Mouse (Mus musculus) heart, embryonic 11.5 days (tissue): Measurements from ENCODE around the gene Pgghg. TPM values are rescaled to one million over a fixed set of nuclear protein-coding genes. Genes with fewer than 3 reads are reported as not detected.

Experiments used
- ATAC-seq: fragments of 200-750 bp; cut with Nextera tagmentation; replicated peaks from 2 replicates; pipeline ENCODE4 v1.8.0; 2017; ENCODE audit warnings: moderate library complexity; ENCODE audit not compliant: insufficient number of reproducible peaks, low FRiP score, low TSS enrichment
- H3K27ac ChIP-seq: fragments of 300-500 bp; sonication (generic); 2 replicates; pipeline ENCODE4 v1.5.1; 2014; ENCODE audit warnings: mild to moderate bottlenecking, low read depth, low read length
- H3K27me3 ChIP-seq: fragments of 300-500 bp; sonication (generic); 2 replicates; pipeline ENCODE4 v1.6.1; 2014; ENCODE audit warnings: mild to moderate bottlenecking, low read length, mixed read lengths; ENCODE audit not compliant: control insufficient read depth, insufficient read depth
- H3K36me3 ChIP-seq: fragments of 300-500 bp; sonication (generic); 2 replicates; pipeline ENCODE4 v1.6.1; 2014; ENCODE audit warnings: mild to moderate bottlenecking, low read length, moderate library complexity, mixed read lengths; ENCODE audit not compliant: control insufficient read depth, insufficient read depth
- H3K4me1 ChIP-seq: fragments of 300-500 bp; sonication (generic); 2 replicates; pipeline ENCODE4 v1.6.1; 2014; ENCODE audit warnings: low read length; ENCODE audit not compliant: control insufficient read depth, insufficient read depth
- H3K4me2 ChIP-seq: fragments of 300-500 bp; sonication (generic); 2 replicates; pipeline ENCODE4 v1.6.1; 2014; ENCODE audit warnings: mild to moderate bottlenecking, moderate library complexity
- H3K4me3 ChIP-seq: fragments of 300-500 bp; sonication (generic); 2 replicates; pipeline ENCODE4 v1.5.1; 2014; ENCODE audit warnings: low read depth, low read length
- H3K9ac ChIP-seq: fragments of 300-500 bp; sonication (generic); 2 replicates; pipeline ENCODE4 v1.6.1; 2014; ENCODE audit warnings: mild to moderate bottlenecking, low read depth, low read length, moderate library complexity
- H3K9me3 ChIP-seq: fragments of 300-500 bp; sonication (generic); replicated peaks from 2 replicates; pipeline ENCODE4 v1.6.1; 2016; ENCODE audit warnings: low read length; ENCODE audit not compliant: control insufficient read depth
- WGBS: fragments of 180-500 bp; shearing (Covaris S2); extraction: QIAGEN DNeasy Blood & Tissue Kit; methylation state at CpG from one replicate; pipeline ENCODE4 v1.1.7; 2014; ENCODE audit not compliant: insufficient replicate concordance; 5-methylcytosine and 5-hydroxymethylcytosine counted together
- polyA plus RNA-seq: library from polyadenylated mRNA; unstranded; fragments of >200 nt; fragmentation: Nextera tagmentation; extraction: Ambion mirVana; gene quantifications from 2 replicates; pipeline ENCODE4 v1.2.1, GENCODE M21; 2014

The Pgghg gene
- polyA plus RNA-seq, 1 experiment from 2014 or later = 11.1 TPM

DNA sequence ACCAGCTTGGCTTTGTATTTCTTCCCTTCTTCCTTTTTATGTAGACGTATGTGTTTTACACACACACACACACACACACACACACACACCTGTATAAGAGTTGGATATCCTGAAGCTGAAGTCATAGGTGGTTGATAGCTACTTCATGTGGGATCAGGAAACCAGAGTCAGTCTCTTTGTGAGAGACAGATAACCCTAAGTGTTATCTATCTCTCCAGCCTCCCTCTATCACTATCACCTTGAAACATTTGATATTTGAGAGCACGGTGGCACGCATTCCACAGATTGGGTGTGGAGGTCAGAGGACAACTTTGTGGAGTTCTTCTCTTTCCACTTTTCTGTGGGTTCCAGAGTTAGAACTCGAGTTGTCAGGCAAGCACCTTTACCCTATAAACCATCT lies 21.3 kb upstream of the Pgghg start:
- H3K4me3 ChIP-seq = no peak overlapping the region
- H3K4me2 ChIP-seq = no peak overlapping the region
- H3K9me3 ChIP-seq = no peaks in the 10 kb centered on the region
- no peak overlapping the region for H3K9ac ChIP-seq
- peaks cover 7% of the 10 kb centered on the region; the same call in 1 of the 2 replicates for H3K4me1 ChIP-seq
- H3K36me3 ChIP-seq = no peaks in the 10 kb centered on the region
- 34% methylated on average over 4 of the region's 4 CpGs for WGBS
- no peak for ATAC-seq
- peaks cover 70% of the 10 kb centered on the region for H3K27me3 ChIP-seq
- no peak overlapping the region for H3K27ac ChIP-seq

DNA sequence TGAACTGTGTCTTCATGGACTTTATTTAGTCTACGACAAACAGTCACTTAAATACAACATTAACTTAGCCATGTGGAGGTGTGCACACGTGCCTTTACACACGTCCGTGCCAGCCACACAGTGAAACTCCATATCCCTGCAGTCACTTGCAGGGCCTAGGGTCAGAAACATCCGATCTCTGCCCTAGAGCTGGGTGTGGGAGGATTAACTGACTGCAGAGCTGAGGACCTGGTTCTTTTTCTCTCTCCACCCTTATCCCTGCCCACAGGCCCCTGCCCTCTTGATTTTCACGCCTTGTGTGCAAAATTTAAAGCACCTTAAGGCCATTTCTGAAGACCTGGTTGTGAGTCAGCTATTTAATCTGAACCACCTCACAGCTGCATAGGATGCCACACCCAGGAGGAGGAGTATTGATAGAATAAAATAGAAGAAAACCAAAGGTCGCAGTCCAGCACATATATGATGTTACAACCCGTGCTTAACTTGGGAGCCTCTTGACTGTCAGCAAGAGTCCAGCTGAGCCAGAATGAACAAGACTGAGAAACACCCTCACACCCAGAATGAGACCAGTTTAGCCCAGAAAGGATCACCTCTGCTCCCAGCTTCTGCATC lies 20.7 kb upstream of the Pgghg start, which contains the start of gene Nlrp6:
Nlrp6 (plus strand) TSS at position 485 of the 612 bp plus-strand sequence.
- Histone ChIP-seq H3K27ac (no peak within 1 kb of the TSS), H3K9me3 (no peaks in the 10 kb centered on the region), H3K4me3 (no peak within 1 kb of the TSS), H3K4me1 (peaks cover 7% of the 10 kb centered on the region; the same call in 1 of the 2 replicates), H3K9ac (no peak within 1 kb of the TSS), H3K27me3 (peaks cover 76% of the 10 kb centered on the region), H3K4me2 (no peak within 1 kb of the TSS), H3K36me3 (no peaks in the 10 kb centered on the region)
- 73% methylated on average over 8 of the region's 8 CpGs for WGBS
- ATAC-seq = no peak

DNA sequence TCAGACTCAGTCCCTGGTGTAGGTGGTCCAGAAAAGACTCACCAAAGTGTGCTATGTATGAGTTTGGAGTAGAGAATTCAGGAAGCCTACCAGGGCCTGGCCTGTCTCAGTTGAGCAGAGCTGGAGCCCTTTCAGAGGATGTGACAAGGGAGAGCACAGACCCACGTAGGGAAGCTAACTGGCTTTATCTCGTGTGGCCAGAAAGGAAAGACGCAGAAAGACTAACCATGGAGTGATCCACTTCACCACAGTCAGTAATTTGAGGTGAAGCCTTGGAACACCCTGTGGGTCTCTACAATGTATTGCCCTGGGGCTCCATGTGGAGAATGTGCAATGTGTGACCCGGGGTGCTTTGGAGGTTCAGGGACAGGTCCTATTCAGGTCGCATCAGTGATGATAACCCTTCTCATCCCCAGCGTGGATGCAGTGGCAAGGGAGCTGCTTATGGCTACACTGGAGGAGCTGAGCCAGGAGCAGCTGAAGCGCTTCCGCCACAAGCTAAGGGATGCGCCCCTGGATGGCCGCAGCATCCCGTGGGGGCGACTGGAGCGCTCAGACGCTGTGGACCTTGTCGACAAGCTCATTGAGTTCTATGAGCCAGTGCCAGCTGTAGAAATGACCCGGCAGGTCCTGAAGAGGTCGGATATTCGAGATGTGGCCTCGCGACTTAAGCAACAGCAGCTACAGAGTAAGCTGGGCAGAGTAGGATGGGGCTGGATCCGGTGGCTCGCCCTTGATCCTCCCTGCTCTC lies 19.8 kb upstream of the Pgghg start:
- no peak overlapping the region for H3K9ac ChIP-seq
- no peak overlapping the region for H3K4me3 ChIP-seq
- 23% methylated on average over 22 of the region's 22 CpGs for WGBS
- no peak overlapping the region for H3K4me2 ChIP-seq
- H3K9me3 ChIP-seq = no peaks in the 10 kb centered on the region
- no peak overlapping the region for H3K27ac ChIP-seq
- ATAC-seq = no peak
- H3K4me1 ChIP-seq = peaks cover 7% of the 10 kb centered on the region; the same call in 1 of the 2 replicates
- no peaks in the 10 kb centered on the region for H3K36me3 ChIP-seq
- H3K27me3 ChIP-seq = peaks cover 80% of the 10 kb centered on the region

DNA sequence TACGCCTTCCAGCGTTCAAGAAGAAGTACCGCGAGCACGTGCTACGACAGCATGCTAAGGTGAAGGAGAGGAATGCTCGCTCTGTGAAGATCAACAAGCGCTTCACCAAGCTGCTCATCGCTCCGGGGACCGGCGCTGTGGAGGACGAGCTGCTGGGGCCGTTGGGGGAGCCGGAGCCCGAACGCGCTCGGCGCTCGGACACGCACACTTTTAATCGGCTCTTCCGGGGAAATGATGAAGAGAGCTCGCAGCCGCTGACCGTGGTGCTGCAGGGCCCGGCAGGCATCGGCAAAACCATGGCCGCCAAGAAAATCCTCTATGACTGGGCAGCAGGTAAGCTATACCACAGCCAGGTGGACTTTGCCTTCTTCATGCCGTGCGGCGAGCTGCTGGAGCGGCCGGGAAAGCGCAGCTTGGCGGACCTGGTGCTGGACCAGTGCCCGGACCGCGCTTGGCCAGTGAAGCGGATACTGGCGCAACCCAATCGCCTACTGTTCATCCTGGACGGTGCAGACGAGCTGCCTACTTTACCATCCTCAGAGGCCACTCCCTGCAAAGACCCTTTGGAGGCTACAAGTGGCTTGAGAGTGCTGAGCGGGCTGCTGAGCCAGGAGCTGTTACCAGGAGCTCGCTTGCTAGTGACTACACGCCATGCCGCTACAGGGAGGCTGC lies 18.7 kb upstream of the Pgghg start:
- peaks cover 7% of the 10 kb centered on the region; the same call in 1 of the 2 replicates for H3K4me1 ChIP-seq
- H3K36me3 ChIP-seq = no peaks in the 10 kb centered on the region
- peaks cover 78% of the 10 kb centered on the region for H3K27me3 ChIP-seq
- ATAC-seq = no peak
- no peaks in the 10 kb centered on the region for H3K9me3 ChIP-seq
- peak overlapping the region; percentile 35 for H3K4me3 ChIP-seq
- no peak overlapping the region for H3K27ac ChIP-seq
- WGBS = under 1% methylated on average over 49 of the region's 49 CpGs
- peak overlapping the region; percentile 62 for H3K4me2 ChIP-seq
- H3K9ac ChIP-seq = no peak overlapping the region

DNA sequence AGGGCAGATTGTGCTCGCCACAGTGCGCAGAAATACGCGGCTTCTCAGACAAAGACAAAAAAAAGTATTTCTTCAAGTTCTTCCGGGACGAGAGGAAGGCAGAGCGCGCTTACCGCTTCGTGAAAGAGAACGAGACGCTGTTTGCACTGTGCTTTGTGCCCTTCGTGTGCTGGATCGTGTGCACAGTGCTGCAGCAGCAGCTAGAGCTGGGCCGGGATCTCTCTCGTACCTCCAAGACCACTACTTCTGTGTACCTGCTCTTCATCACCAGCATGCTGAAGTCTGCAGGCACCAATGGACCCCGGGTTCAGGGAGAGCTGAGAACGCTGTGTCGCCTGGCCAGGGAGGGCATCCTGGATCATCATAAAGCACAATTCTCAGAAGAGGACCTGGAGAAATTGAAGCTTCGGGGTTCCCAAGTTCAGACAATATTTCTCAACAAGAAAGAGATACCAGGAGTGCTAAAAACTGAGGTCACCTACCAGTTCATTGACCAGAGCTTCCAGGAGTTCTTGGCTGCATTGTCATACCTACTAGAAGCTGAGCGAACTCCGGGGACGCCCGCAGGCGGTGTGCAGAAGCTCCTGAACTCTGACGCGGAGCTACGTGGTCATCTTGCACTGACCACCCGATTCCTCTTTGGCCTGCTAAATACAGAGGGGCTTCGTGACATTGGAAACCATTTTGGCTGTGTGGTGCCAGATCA lies 18.0 kb upstream of the Pgghg start:
- H3K27ac ChIP-seq = no peak overlapping the region
- H3K9me3 ChIP-seq = no peaks in the 10 kb centered on the region
- H3K9ac ChIP-seq = no peak overlapping the region
- peak overlapping the region; percentile 35; the same call in 1 of the 2 replicates for H3K4me3 ChIP-seq
- H3K27me3 ChIP-seq = peaks cover 79% of the 10 kb centered on the region
- H3K4me1 ChIP-seq = peaks cover 7% of the 10 kb centered on the region; the same call in 1 of the 2 replicates
- H3K4me2 ChIP-seq = peak overlapping the region; percentile 62
- no peak for ATAC-seq
- 22% methylated on average over 30 of the region's 30 CpGs for WGBS
- H3K36me3 ChIP-seq = no peaks in the 10 kb centered on the region

DNA sequence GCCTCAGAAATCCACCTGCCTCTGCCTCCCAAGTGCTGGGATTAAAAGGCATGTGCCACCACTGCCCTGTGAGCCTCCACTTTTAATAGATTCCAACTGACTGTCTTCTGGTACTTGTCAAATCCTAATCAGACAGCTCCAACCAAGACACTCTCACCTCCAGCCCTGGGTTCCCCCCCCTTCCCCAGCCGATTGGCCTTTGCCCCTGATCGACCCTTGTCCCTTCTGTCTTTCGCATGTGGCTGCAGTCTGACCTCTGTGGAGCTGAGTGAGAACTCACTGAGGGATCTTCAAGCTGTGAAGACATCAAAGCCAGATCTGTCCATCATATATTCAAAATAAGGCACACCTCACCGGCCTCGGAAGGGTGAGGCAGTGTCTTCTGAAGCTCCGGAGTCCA lies 14.0 kb upstream of the Pgghg start:
- no peak overlapping the region for H3K27ac ChIP-seq
- no peaks in the 10 kb centered on the region for H3K9me3 ChIP-seq
- H3K4me3 ChIP-seq = no peak overlapping the region
- no peak overlapping the region for H3K9ac ChIP-seq
- ATAC-seq = no peak
- H3K4me1 ChIP-seq = peaks cover 3% of the 10 kb centered on the region; the same call in 1 of the 2 replicates
- no peaks in the 10 kb centered on the region for H3K36me3 ChIP-seq
- H3K4me2 ChIP-seq = no peak overlapping the region
- H3K27me3 ChIP-seq = peaks cover 43% of the 10 kb centered on the region
- 83% methylated on average over 6 of the region's 6 CpGs for whole genome bisulfite sequencing

DNA sequence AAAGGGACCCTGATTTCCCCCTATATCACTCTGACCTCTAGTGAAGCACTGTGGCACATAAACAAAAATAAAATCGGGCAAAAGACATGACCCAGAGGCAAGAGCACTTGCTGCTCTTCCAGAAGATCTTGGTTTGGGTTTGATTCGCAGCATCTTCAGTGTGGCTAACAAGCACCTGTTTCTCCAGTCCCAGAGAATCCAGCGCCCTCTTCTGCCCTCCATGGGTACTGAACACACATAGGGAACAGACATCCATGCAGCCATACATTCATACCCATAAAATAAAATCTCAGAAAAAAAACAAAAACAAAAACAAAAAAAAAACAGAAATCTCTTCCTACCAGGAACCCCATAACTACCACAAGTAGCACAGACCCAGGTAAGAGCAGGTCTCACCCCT lies 2.8 kb upstream of the Pgghg start:
- Histone ChIP-seq H3K4me1 (no peaks in the 10 kb centered on the region; the same call in 1 of the 2 replicates), H3K4me3 (no peak overlapping the region), H3K27ac (no peak overlapping the region), H3K9me3 (no peaks in the 10 kb centered on the region), H3K9ac (no peak overlapping the region), H3K36me3 (no peaks in the 10 kb centered on the region), H3K4me2 (no peak overlapping the region), H3K27me3 (peaks cover 7% of the 10 kb centered on the region; the same call in 1 of the 2 replicates)
- no peak for ATAC-seq
- WGBS = 46% methylated on average over 3 of the region's 3 CpGs

DNA sequence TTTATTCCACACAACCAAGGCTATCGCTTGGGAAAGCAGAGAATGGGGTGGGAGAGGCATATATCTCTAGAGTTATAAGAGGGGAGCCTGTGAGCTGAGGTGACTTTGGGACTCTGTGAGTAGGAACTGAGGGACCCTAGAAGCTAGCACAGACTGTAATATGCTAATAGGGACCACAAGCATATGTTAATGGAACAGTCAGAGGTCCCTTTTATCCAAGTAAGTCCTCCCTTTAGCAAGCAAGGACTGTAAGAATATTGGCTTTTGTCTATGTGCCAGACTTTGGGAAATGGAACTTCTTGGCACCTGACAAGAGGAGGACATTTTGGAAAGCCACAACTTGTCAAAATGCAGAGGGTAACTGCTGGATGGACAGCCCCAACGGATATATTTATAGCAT lies 2.3 kb upstream of the Pgghg start:
- no peak for ATAC-seq
- Histone ChIP-seq H3K36me3 (no peaks in the 10 kb centered on the region), H3K27ac (no peak overlapping the region), H3K4me1 (no peaks in the 10 kb centered on the region; the same call in 1 of the 2 replicates), H3K4me2 (no peak overlapping the region), H3K9ac (no peak overlapping the region), H3K4me3 (no peak overlapping the region), H3K9me3 (no peaks in the 10 kb centered on the region), H3K27me3 (peaks cover 7% of the 10 kb centered on the region; the same call in 1 of the 2 replicates)
- WGBS = 27% methylated on average over 2 of the region's 2 CpGs
